Mouse (Mus musculus): Measurements from ENCODE around the gene Nipal3. TPM values are rescaled to one million over a fixed set of nuclear protein-coding genes. Genes with fewer than 3 reads are reported as not detected.

The Nipal3 gene
- total RNA-seq, 2 experiments from 2014 or later = 7.1 to 17.2 TPM

DNA sequence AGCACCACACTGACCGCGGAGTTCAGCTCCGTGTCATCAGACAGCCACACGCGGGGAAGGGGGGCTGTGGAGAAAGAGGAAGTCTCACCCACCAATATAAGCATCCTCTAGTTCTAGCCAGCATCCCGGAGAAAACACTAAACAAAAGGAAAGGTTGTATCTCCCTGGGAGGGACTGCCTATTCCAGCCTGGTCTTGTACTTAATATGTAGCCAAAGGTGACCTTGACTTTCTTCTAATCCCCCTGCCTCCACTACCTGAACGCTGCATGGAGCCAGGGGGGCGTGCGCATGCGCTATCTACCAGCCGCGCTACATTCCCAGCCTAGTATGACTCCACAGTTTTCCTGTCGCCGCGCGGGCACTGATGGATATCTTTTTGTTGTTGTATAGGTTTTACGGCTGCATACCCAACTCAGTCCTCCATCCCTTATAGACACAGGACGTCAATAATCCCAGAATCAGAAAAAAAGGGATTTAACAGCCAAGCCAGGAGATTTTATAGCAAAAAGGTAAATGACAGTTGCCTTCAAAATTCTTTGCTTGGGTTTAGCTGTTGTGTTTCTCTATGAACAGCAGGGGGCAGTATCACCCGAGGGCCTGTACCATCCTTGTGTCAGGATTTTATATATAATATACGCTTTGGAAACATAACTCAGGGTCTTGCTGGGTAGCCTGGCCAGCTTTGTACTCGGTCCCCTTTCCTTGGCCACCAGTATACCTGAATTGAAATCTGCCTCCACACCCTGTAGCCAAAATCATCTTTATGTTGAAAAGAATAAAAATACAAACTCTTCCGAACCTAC, 12.9 kb upstream of the Nipal3 start:
- ATAC-seq (replicated peaks; ENCODE audit: low FRiP score, poor library complexity, severe bottlenecking) = peak; percentile 90

DNA sequence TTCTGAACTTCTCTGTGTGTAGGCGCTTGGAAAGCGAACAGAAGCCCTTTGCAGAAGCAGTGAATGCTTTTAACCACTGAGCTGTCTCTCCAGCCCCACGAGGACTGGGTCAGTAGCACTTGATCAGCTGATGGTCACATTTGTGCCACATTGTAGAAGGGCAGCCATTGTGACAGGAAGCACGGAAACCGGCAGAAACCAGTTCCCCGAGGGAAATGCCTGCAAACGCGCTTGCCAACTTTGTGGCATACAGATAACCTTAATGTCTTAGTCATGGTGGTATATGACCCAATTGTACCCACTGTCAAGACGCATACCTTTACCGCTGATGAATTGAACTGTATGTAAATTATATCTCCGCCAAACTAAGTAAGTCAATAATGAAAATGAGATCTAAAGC, 11.0 kb upstream of the Nipal3 start:
- no peak for ATAC-seq (replicated peaks; ENCODE audit: low FRiP score, poor library complexity, severe bottlenecking)

DNA sequence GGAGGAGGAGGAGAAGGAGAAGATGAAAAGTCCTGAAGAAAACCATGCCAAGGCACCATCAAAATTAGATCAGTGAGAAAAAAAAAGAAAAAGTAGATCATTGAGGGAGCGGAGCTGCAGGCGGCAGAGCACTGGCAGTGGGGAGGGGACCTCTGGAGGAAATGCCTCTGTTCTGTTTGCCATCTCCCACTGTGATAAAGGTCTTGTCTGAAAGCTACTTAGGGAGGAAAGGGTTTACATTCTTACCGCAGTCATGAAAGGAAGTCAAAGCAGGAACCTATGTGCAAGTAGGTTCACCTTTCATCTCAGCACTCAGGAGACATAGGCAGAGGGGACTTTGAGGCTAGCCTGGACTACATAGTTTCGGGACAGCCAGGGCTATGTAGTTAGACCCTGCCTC, 6.7 kb upstream of the Nipal3 start:
- ATAC-seq (replicated peaks; ENCODE audit: low FRiP score, poor library complexity, severe bottlenecking) = no peak

DNA sequence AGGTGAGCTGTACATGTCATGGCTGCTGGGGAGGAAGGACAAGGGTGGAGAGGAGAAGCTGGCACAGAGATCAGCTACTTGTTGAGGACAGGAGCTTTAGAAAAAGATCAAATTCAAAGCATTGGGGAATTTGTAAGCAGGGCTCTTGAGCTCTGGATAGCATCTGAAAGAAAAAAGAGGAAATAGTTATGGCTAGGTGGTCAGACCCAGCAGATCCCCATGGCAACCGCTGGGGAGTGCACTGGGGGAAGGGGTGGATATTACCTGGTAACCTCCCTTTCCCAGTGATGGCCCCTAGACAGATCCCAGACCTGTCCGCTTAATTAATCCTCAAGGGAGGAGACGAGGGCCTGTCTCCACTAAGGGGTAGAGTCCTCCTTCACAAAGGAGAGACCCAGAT, 5.0 kb upstream of the Nipal3 start:
- ATAC-seq (replicated peaks; ENCODE audit: low FRiP score, poor library complexity, severe bottlenecking) = no peak

DNA sequence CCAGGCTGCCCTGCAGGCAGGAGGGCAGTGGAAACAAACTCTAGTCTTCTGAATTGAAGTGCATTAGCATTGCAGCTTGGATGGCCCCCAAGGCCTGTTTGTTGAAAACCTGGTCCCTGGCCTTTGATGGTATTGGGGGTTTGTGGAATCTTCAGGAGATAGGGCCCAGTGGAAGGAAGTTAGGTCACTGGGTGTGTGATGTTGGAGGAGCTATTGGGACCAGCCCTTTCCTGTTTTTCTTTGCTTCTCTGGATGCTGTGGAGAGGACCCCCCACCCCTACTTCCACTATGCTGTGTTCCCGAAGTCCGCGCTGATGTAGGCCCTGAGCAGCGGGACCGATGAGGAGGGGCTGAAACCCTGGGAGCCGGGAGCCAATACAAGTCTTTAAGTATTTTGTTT, 3.3 kb upstream of the Nipal3 start:
- no peak for ATAC-seq (replicated peaks; ENCODE audit: low FRiP score, poor library complexity, severe bottlenecking)

DNA sequence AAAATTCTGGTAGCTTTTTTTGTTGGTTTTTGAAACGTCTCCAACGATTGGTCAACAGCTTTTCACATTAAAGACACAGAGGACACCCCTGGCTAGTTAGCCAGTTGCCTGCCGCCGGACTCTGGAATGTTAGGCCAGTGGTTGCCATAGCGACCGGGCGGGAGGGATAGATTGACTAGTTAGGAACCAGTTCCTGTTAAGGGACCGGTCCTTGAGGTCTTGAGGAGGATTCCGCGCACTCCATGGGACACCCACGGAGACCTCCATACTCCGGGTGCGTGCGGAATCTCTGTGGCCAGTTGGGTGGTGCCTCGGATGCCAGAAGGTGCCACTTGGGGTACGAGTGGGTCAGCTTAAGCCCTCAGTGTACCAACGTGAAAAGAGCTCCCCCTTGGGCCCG, 972 bp upstream of the Nipal3 start:
- no peak for ATAC-seq (replicated peaks; ENCODE audit: low FRiP score, poor library complexity, severe bottlenecking)

DNA sequence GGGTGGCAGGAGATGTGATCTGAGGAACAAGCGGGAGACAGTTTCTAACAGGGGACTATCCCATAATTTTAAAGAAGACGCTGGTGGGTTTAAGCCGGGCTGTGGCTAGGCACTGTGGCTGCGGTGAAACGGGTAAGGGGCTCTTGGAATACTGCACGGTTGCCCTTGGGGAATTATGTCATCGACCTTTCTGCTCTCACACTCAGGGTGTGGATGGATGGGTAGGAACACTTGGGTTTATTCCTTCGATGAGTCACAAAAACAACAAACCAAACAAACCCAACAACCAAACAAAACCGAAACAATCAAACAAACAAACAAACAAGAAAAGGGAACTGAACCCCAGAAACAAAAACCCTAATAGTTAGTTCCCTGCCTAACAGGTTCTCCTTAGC, 556 bp upstream of the Nipal3 start:
- no peak for ATAC-seq (replicated peaks; ENCODE audit: low FRiP score, poor library complexity, severe bottlenecking)

DNA sequence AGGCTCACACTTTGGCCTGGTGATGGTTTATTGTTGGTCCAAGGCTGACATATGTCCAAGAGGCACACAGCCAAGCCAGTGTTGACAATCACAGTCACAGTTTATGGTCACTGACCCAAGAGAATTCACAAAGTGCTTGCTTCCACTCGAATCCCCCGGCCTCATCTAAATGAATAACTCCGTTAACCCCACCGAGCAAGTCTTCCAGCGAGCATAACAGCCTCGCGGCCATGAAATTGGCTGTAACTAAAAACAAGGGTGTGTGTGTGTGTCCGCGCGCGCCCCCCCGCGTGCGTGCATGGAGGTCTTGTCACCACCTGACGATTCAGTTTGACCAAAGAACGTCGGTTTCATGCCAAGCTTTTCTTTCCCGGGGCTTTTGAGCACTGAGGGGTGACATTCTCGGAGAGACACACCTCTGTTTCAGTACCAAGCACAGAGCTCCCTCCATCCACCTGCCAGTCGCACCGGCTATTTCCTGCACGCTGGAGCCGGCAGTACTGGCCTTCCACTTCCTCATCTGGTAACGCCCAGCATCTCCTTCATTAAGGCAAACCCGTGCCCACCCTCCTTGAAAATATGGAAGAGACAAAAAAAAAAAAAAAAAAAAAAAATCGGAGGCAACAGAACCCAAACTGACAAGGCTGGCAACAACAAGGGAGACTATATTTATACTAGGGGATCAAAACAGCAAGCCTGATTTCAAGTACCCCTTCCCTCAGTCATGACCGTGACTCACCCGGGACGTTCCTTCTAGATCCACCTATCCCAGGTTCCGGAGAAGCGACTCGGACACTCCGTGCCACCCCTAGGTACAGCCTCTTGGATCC, 932 bp downstream of the Nipal3 start:
- ATAC-seq (replicated peaks; ENCODE audit: low FRiP score, poor library complexity, severe bottlenecking) = peak; percentile 77

DNA sequence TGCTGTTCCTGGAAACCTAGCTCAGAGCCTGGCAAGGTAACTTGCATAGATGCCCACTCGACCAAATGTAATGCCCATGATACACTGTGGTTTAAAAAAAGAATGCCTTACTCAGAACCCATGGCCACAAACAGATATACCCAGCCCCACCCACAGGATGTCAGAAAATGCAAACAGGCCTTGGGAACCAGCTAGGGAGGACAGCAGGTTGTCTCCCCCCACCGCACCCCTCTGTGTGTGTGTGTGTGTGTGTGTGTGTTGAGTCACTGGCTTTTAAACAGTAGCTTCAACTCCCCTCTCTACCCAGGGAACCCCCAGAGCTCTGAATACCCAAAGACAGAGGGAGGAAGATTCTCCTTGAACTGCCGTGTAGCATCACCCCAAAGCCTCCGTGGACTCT, 1.6 kb downstream of the Nipal3 start:
- ATAC-seq (replicated peaks; ENCODE audit: low FRiP score, poor library complexity, severe bottlenecking) = no peak

DNA sequence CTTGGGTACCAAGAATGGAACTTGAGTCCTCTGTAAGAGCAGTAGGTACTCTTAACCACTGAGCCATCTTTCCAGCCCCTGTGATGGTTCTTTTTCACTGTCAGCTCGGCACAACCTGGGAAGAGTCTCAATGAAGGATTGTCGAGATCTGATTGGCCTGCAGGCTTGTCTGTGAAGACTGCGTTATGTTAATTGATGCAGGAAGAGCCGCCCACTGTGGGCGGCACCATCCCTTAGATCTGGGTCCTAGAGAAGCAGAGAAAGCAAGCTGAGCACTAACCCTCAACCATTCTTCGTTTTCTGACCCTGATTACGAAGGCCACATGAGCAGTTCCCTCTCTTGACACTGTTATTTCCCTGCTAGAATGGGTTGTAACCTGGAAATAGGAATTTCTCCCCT, 5.6 kb downstream of the Nipal3 start:
- ATAC-seq (replicated peaks; ENCODE audit: low FRiP score, poor library complexity, severe bottlenecking) = no peak

DNA sequence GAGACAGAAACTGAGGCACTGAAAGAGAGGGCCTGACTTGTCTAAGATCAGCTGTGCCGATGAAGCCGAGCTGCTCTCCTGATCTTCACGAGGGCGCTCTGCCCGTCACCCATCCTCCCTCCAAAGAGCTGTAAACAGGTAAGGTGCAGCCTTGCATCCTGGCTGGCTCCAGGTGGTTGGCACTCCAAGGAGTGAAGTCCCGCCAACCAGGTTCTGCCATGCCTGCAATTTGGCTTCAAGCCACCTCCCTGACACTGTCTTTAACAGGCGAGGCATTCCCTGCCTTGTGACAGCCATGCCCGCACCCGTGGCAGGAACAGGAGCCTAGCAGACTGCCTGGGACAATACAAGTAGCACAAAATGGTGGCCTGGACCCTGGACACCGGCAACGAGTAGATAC, 8.5 kb downstream of the Nipal3 start:
- no peak for ATAC-seq (replicated peaks; ENCODE audit: low FRiP score, poor library complexity, severe bottlenecking)

DNA sequence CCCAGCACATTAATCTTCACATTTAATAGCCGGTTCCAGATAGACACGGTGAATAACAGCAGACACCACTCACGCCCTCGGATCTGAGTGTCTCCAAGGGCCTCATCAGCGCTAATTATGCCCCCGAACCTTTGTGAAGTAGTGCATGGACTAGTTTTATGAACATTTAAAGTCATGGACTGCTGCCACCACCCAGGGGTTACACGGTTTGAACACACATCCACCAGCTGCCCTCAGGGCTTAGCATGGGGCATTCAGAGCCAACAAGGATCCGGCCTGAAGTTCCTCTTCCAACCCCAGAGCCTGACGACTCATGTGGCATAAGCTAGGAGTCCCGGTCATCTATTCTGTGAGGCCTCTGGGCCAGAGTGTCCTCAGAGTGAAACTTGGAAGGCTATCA, 9.8 kb downstream of the Nipal3 start:
- ATAC-seq (replicated peaks; ENCODE audit: low FRiP score, poor library complexity, severe bottlenecking) = no peak

DNA sequence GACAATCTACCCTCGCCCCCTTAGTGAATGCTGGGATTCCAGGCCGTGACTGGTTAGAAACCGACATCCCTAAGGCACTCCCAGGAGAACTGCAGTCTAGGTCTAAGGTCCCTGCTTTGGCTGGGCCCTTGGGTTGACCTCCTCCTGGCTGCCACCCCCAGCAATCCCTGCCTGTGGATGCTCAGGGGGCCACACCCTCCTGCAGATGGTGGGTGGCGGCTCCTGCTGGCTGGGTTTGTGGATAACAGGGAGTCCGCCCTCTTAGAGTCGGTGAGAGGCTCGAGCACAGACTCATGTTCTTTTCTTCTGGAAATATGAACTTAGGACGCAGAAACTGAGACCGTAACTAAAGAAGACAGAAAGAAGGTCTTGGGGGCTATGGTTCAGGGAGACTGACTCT, 14.5 kb downstream of the Nipal3 start:
- ATAC-seq (replicated peaks; ENCODE audit: low FRiP score, poor library complexity, severe bottlenecking) = peak; percentile 76

DNA sequence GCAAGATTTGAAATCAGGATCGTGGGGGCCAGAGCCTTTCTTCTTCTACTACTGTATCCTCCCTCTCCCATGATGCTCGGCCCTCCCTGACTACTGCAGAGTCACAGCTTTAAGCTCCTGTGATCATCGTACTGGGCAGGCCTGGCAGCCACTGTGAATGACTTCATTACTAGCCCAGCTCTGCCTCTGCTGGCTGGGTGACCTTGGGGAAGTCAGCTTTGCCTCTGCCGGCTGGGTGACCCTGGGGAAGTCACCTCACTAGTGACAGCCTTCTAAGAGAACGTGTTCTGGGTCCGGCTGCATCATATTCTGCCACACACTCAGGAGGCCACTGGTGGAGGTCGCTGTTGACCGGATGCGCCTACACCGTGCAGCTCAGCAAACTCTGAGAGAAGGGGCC, 17.0 kb downstream of the Nipal3 start:
- ATAC-seq (replicated peaks; ENCODE audit: low FRiP score, poor library complexity, severe bottlenecking) = no peak

DNA sequence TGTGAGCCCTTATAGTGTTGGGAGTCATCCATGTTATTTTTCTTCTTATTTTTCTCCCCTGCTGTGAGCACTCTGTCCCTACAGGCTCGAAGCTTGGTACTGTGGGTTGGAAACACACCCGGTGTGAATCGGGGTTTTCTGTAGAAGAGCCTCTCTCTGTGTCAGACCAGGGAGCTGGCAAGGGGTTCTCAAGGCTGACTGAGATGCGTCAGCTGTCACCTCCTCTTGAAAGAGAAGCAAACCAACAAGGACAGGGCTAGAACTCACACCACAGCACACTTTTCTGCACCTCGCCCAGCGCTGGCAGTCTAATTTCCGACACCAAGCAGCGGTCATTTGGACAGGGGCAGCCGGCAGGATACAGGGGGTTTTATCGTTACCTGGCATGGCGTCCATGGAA, 31.4 kb downstream of the Nipal3 start:
- ATAC-seq (replicated peaks; ENCODE audit: low FRiP score, poor library complexity, severe bottlenecking) = no peak

DNA sequence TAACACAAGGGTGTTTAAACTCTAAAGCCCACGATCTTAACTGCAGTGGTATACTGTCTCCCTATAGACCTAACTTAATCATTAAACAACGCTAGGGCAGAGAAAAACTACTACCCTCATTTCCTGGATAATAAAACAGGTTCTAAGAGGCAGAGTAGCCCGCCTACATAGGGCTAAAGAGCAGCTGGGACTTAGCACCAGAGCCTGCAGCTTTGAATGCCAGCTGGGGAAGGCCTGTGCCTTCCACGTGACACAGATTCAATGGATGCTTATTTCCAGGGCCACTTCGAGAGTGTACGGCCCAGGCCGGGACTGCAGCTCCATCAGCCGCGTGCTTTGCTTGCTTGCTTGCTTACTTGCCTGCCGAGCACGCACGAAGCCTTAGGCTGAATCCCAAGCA, 41.3 kb downstream of the Nipal3 start:
- ATAC-seq (replicated peaks; ENCODE audit: low FRiP score, poor library complexity, severe bottlenecking) = no peak

DNA sequence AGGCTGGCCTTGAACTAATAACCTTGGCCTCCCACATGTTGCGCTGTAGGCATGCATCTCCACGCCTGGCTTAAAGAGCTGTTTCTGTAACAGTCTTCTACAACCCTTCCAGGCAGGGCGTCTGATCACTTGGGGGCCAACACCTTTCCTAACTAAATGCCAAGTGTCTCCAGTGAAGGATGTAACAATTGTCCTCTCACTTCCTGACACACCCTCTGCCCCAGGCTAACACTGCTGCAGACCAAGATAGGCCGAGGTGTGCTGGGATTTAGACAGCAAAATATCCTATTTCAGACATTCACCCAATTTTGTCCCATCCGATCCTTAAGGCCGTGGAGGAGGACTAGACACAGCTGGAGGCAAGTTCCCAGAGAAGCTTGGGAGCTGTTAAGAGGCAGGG, 41.7 kb downstream of the Nipal3 start:
- ATAC-seq (replicated peaks; ENCODE audit: low FRiP score, poor library complexity, severe bottlenecking) = no peak

DNA sequence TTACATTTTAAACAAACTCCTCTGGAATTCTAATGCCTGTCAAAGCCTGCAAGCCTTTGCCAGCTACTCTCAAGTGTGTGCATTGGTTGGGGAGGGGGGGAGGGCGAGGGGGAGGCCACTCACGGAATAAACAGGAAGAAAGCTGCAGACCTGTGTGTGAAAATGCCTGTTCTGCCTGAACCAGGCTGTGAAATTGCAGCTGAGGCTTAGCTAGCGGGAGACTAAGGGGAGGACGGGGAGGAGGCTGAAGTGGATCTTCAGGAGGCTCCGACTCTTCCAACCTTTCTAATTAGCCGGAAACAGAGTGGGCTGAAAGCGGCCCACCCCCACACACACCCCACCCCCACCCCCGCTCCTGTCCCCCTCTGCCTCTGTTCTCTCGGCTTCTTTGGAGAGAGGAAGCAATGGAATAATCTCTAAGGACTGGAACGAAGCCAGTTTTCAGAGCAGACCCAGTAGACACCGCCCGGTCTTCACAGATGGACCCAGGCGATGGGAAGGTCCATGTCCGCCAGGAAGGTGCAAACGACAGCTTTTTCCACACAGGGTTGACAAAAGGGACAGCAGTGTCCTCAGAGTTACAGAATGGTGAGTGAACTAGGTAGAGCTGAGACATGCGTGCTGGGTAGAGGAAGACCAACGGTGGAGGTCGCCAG, 43.4 kb downstream of the Nipal3 start:
- no peak for ATAC-seq (replicated peaks; ENCODE audit: low FRiP score, poor library complexity, severe bottlenecking)

DNA sequence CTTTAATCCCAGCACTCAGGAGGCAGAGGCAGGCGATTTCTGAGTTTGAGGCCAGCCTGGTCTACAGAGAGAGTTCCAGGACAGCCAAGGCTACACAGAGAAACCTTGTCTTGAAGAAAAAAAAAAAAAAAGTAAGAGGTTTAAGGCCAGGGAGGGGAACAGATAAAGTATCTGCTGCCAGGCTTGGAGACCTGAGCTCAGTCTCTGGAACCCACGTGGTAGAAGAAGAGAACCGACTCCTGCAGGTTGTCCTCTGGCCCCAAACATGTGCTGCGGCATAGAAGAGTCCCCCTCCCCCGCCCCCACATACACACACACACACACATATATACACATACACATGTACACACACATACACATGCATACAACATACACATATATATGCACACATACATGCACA, 52.4 kb downstream of the Nipal3 start:
- no peak for ATAC-seq (replicated peaks; ENCODE audit: low FRiP score, poor library complexity, severe bottlenecking)

DNA sequence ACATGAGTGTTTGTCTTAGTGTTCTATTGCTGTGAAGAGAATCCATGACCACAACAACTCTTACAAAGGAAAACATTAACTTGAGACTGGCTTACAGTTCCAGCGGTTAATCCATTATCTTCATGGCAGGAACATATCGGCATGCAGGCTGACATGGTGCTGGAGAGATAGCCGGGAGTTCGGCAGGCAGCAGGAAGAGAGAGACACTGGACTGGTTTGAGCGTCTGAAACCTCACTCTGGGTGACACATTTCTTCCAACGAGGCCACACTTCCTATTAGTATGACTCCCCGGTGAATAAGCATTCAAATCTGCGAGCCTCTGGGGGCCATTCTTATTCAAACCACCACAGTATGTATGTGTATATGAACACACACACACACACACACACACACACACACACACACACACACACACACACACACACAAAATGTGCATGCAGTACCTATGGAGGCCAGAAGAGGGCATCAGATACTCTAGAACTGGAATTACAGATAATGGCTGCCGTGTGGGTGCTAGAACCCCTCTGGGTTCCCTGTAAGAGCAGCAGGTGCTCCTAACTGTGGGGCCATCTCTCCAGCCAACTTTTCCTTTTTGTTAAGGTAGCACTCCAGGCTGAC, 54.8 kb downstream of the Nipal3 start:
- peak; percentile 88 for ATAC-seq (replicated peaks; ENCODE audit: low FRiP score, poor library complexity, severe bottlenecking)
